Mouse (Mus musculus) heart, adult 2 months (tissue): ENCODE measurements around the gene Rhbdf2.

Source experiments
- CTCF ChIP-seq: fragments of 200-600 bp; IDR thresholded peaks from 2 replicates; pipeline ENCODE4 v1.8.1; 2022; ENCODE audit warnings: antibody characterized with exemption, mild to moderate bottlenecking, moderate library complexity
- EP300 ChIP-seq: fragments of 200-500 bp; IDR thresholded peaks from 2 replicates; pipeline ENCODE4 v1.6.1; 2011; ENCODE audit warnings: low read depth, low read length, control low read depth; ENCODE audit not compliant: insufficient read depth
- POLR2A ChIP-seq: fragments of 200-500 bp; IDR thresholded peaks from 2 replicates; pipeline ENCODE4 v1.6.1; 2011; ENCODE audit warnings: mild to moderate bottlenecking, low read depth, low read length, control low read depth; ENCODE audit not compliant: insufficient read depth

DNA sequence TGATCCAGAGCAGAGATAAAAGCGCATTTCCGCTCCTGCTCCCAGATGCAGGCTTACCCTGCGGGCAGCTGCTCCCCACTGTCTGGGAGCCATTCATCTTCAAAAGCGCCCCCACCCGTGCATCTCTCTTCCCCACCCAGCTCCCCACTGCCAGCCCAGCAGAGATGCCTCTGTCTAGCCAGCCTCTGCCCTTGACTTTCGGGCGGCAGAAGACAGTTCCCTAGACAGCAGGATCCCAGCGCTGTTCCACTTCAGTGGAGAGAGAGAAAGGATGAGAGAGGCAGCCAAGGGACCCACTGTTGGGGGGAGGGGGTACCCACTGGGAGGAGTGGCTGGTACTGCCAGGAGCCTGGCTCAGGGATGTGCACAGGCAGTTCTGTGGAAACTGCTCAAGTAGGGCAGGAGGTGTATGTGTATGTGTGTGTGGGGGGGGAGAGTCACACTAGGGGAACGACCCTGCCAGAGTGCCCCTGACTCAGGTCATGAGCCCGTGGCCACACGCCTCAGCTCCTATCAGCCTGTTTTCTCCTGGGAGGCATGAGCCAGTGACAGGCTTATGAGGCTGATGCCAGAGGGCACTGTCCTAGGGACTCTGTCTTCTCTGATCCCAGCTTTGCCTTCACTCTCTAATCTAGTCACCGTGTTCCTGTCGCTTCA, 34.6 kb upstream of the Rhbdf2 start:
- TF ChIP-seq CTCF (no peak), EP300 (no peak), POLR2A (no peak)
